Comparison of ENCODE assay signal across 8 mouse cellular contexts in the genomic region with DNA sequence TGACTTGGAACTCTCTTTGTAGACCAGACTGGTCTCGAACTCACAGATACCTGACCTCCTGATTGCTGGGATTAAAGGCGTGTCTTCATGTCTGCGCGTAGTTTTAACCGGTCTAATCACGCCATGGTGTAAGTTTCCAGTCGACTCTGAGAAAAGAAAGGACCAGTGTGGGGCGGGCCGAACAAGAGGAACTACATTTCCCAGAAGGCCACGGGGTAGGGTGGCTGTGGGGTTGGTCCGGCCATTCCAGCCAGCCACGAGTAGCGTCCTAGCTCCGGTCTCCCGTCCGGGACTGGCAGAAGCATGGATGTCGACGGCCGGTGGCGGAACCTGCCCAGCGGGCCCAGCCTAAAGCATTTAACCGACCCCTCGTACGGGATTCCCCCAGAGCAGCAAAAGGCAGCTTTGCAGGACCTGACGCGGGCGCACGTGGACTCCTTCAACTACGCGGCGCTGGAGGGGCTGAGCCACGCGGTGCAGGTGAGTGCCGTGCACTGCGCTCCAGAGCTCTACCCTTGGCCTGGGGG. TPM values are rescaled to one million over a fixed set of nuclear protein-coding genes. Genes with fewer than 3 reads are reported as not detected.
DNase-seq lines count a peak whose midpoint lies in the region; ATAC-seq and TF ChIP-seq lines count a peak whose summit lies in the region.

A gene (plus strand): TSS at position 212 of the 527 bp plus-strand sequence.

- ATAC-seq in heart, embryonic 15.5 days (replicated peaks; ENCODE audit: insufficient number of reproducible peaks, insufficient read depth, low FRiP score, low read depth), result peak; percentile 98
- peak; percentile 99 for ATAC-seq in liver, embryonic 14.5 days (ENCODE audit: insufficient read depth)
- peak; percentile 99 for ATAC-seq in neural tube, embryonic 11.5 days (ENCODE audit: insufficient read depth, low FRiP score, low TSS enrichment)
- ATAC-seq in stomach, postnatal 0 days (ENCODE audit: low FRiP score, low TSS enrichment), result peak; percentile 99

- peak within 1 kb of the TSS; percentile 87 for H3K4me3 ChIP-seq in forebrain, embryonic 10.5 days
- H3K4me3 ChIP-seq in heart, embryonic 15.5 days, result peak within 1 kb of the TSS; percentile 87
- H3K4me3 ChIP-seq in liver, embryonic 14.5 days (ENCODE audit: insufficient read depth in 1 of 2, low read depth in 2 of 2, low read length in 2 of 2), result peak within 1 kb of the TSS; percentile 83 to 85
- peak within 1 kb of the TSS; percentile 75 for H3K4me3 ChIP-seq in neural tube, embryonic 11.5 days (ENCODE audit: low read depth, low read length)
- H3K4me3 ChIP-seq in stomach, postnatal 0 days (ENCODE audit: low read depth, low read length), result peak within 1 kb of the TSS; percentile 74

- DNase-seq in CD8-positive naive resting alpha-beta T cell, adult 2 months (ENCODE audit: low read depth in 2 of 2, low spot score in 2 of 2), result peak; percentile 78 to 84
- peak; percentile 88 for DNase-seq in c-Kit-positive CD71-negative TER-119-negative erythroid progenitor cells, embryonic 14.5 days (ENCODE audit: low read depth)
- peak; percentile 93 for DNase-seq in forebrain, embryonic 10.5 days (ENCODE audit: extremely low spot score, low spot score)
- peak; percentile 94 to 96 for DNase-seq in kidney, postnatal 25 days
- peak; percentile 80 to 84 (median 84) for DNase-seq in liver, embryonic 14.5 days (ENCODE audit: low read depth in 3 of 3, low spot score in 3 of 3)
- peak; percentile 92 for DNase-seq in neural tube, embryonic 11.5 days (ENCODE audit: low spot score)
- peak; percentile 94 for DNase-seq in stomach, postnatal 0 days (ENCODE audit: low spot score)

- H3K9me3 ChIP-seq in forebrain, embryonic 10.5 days, result peaks cover 4% of the 10 kb centered on the region; the same call in 1 of the 2 replicates
- no peaks in the 10 kb centered on the region for H3K9me3 ChIP-seq in heart, embryonic 15.5 days (replicated peaks)
- no peaks in the 10 kb centered on the region for H3K9me3 ChIP-seq in liver, embryonic 14.5 days (ENCODE audit: control insufficient read depth, low read length)
- H3K9me3 ChIP-seq in neural tube, embryonic 11.5 days (ENCODE audit: control insufficient read depth, low read length), result no peaks in the 10 kb centered on the region
- no peaks in the 10 kb centered on the region for H3K9me3 ChIP-seq in stomach, postnatal 0 days (ENCODE audit: control insufficient read depth, low read length)

- under 1% methylated on average over 35 of the region's 35 CpGs for whole genome bisulfite sequencing in forebrain, embryonic 10.5 days
- WGBS in heart, embryonic 15.5 days, result under 1% methylated on average over 35 of the region's 35 CpGs
- under 1% methylated on average over 35 of the region's 35 CpGs for WGBS in liver, embryonic 14.5 days (ENCODE audit: insufficient replicate concordance)
- WGBS in neural tube, embryonic 11.5 days, result 1% methylated on average over 35 of the region's 35 CpGs
- under 1% methylated on average over 31 of the region's 35 CpGs for WGBS in stomach, postnatal 0 days

- peak; percentile 31; the same call in 1 of the 2 replicates for TF ChIP-seq EP300 in liver, embryonic 14.5 days (IDR thresholded peaks at IDR 0.05; ENCODE audit: low read depth)
- no peak for TF ChIP-seq EP300 in stomach, postnatal 0 days (optimal IDR thresholded peaks at IDR 0.05)

- peak within 1 kb of the TSS; percentile 90 for H3K4me2 ChIP-seq in heart, embryonic 15.5 days
- peak within 1 kb of the TSS; percentile 80 for H3K4me2 ChIP-seq in liver, embryonic 14.5 days (ENCODE audit: low read depth)
- H3K4me2 ChIP-seq in neural tube, embryonic 11.5 days (ENCODE audit: low read depth), result peak within 1 kb of the TSS; percentile 73
- H3K4me2 ChIP-seq in stomach, postnatal 0 days (replicated peaks; ENCODE audit: low read depth), result peak within 1 kb of the TSS; percentile 95

- H3K27me3 ChIP-seq in forebrain, embryonic 10.5 days (ENCODE audit: poor library complexity, severe bottlenecking), result no peaks in the 10 kb centered on the region
- H3K27me3 ChIP-seq in heart, embryonic 15.5 days, result no peaks in the 10 kb centered on the region
- H3K27me3 ChIP-seq in liver, embryonic 14.5 days (ENCODE audit: control insufficient read depth, insufficient read depth, low read length), result no peaks in the 10 kb centered on the region
- no peaks in the 10 kb centered on the region for H3K27me3 ChIP-seq in neural tube, embryonic 11.5 days (ENCODE audit: control insufficient read depth, insufficient read depth, low read length)
- H3K27me3 ChIP-seq in stomach, postnatal 0 days (ENCODE audit: control insufficient read depth, insufficient read depth, low read length), result no peaks in the 10 kb centered on the region

- H3K4me1 ChIP-seq in forebrain, embryonic 10.5 days, result peaks cover 17% of the 10 kb centered on the region
- H3K4me1 ChIP-seq in heart, embryonic 15.5 days (replicated peaks), result peaks cover 6% of the 10 kb centered on the region
- peaks cover 4 to 5% of the 10 kb centered on the region in 2 experiments; a peak in 2 of 4 replicates for H3K4me1 ChIP-seq in liver, embryonic 14.5 days (replicated peaks; ENCODE audit: control insufficient read depth in 2 of 2, insufficient read depth in 2 of 2, low read length in 1 of 2)
- H3K4me1 ChIP-seq in neural tube, embryonic 11.5 days (ENCODE audit: control insufficient read depth, insufficient read depth, low read length), result no peaks in the 10 kb centered on the region
- H3K4me1 ChIP-seq in stomach, postnatal 0 days (replicated peaks; ENCODE audit: control insufficient read depth, insufficient read depth), result no peaks in the 10 kb centered on the region

- peak within 1 kb of the TSS; percentile 89 for H3K27ac ChIP-seq in forebrain, embryonic 10.5 days
- H3K27ac ChIP-seq in heart, embryonic 15.5 days, result 0 out of 2 replicates have a peak within 1 kb of the TSS, but pooled peaks have one; percentile 17
- H3K27ac ChIP-seq in liver, embryonic 14.5 days, result no peak within 1 kb of the TSS
- no peak within 1 kb of the TSS for H3K27ac ChIP-seq in neural tube, embryonic 11.5 days (ENCODE audit: low read depth, low read length)
- H3K27ac ChIP-seq in stomach, postnatal 0 days (replicated peaks), result 0 out of 2 replicates have a peak within 1 kb of the TSS, but pooled peaks have one; percentile 13

- peak within 1 kb of the TSS; percentile 77 for H3K9ac ChIP-seq in heart, embryonic 15.5 days
- peak within 1 kb of the TSS; percentile 75 for H3K9ac ChIP-seq in liver, embryonic 14.5 days (replicated peaks)
- H3K9ac ChIP-seq in neural tube, embryonic 11.5 days (ENCODE audit: low read length), result peak within 1 kb of the TSS; percentile 74
- H3K9ac ChIP-seq in stomach, postnatal 0 days (ENCODE audit: low read length), result peak within 1 kb of the TSS; percentile 68

- no peak; the same call in 1 of the 2 replicates for TF ChIP-seq CTCF in liver, embryonic 14.5 days (IDR thresholded peaks at IDR 0.05; ENCODE audit: low read depth)
- TF ChIP-seq CTCF in stomach, postnatal 0 days (IDR thresholded peaks at IDR 0.05; ENCODE audit: low read depth), result peak; percentile 4; the same call in 1 of the 2 replicates

- H3K36me3 ChIP-seq in forebrain, embryonic 10.5 days (replicated peaks), result peaks cover 34% of the 10 kb centered on the region
- H3K36me3 ChIP-seq in heart, embryonic 15.5 days, result peaks cover 24% of the 10 kb centered on the region
- H3K36me3 ChIP-seq in liver, embryonic 14.5 days (replicated peaks; ENCODE audit: control insufficient read depth, insufficient read depth, low read depth), result peaks cover 23% of the 10 kb centered on the region
- H3K36me3 ChIP-seq in neural tube, embryonic 11.5 days (ENCODE audit: control insufficient read depth, insufficient read depth, low read length), result peaks cover 8% of the 10 kb centered on the region
- peaks cover 5% of the 10 kb centered on the region; the same call in 1 of the 2 replicates for H3K36me3 ChIP-seq in stomach, postnatal 0 days (ENCODE audit: control insufficient read depth, insufficient read depth, low read length)

RNA-seq across cellular contexts. Expression of the gene that starts here (rescaled TPM):
- 47.6 and 48.8 TPM in 2 replicates for polyA plus RNA-seq in forebrain, embryonic 10.5 days (2016; fragmentation: Nextera tagmentation; extraction: Ambion mirVana)
- polyA plus RNA-seq in heart, embryonic 15.5 days (2015; fragmentation: Nextera tagmentation; extraction: Ambion mirVana), result 11.6 and 16.3 TPM in 2 replicates
- 11.6 and 14.0 TPM in 2 replicates for polyA plus RNA-seq in liver, embryonic 14.5 days (2012; rRNA removed)
- 5.3 and 6.5 TPM in 2 replicates for polyA plus RNA-seq in liver, embryonic 14.5 days (2014; fragmentation: Nextera tagmentation; extraction: Ambion mirVana)
- 18.2 and 19.4 TPM in 2 replicates for polyA plus RNA-seq in neural tube, embryonic 11.5 days (2014; fragmentation: Nextera tagmentation; extraction: Ambion mirVana)
- polyA plus RNA-seq in stomach, postnatal 0 days (2015; fragmentation: Nextera tagmentation; extraction: Ambion mirVana), result 9.3 and 9.5 TPM in 2 replicates

Comparison
In these comparisons a context has a peak if more than half of its experiments do, and no peak if none do; other contexts are left out.
1. H3K27ac ChIP-seq: peak in forebrain, embryonic 10.5 days (single experiment), heart, embryonic 15.5 days (single experiment) and stomach, postnatal 0 days (single experiment); none in liver, embryonic 14.5 days (single experiment) and neural tube, embryonic 11.5 days (single experiment).
2. Peak in every context shown above with its lines, with median percentiles within 50 percentile points of each other: DNase-seq, H3K4me3 ChIP-seq, ATAC-seq, H3K4me2 ChIP-seq and H3K9ac ChIP-seq.